Mouse (Mus musculus) heart, postnatal 4 days (tissue): ENCODE results near the gene Fcgrt. TPM values are rescaled to one million over a fixed set of nuclear protein-coding genes. Genes with fewer than 3 reads are reported as not detected.
A peak's percentile ranks its signal among the peaks of the same experiment; 100 is the strongest.
"Not testable (repeated sequence)": the region's sequence is repeated elsewhere in the genome, so short reads cannot be mapped to it uniquely, and the experiment has no call there.

Experiments used
- DNase-seq: peaks from one replicate; pipeline ENCODE4 v3.0.0; 2021
- total RNA-seq, 2 experiments: library from RNA; stranded (reverse); gene quantifications; 2 replicates each; pipeline ENCODE4 v1.2.3; 2021

Gene Fcgrt
- total RNA-seq, 2 experiments from 2014 or later, result 35.3 to 41.1 TPM

GRCm38 (mm10) chr7:45129776-45130512 is 26.3 kb upstream of the Fcgrt start:
- DNase-seq, result no peak

- peak; percentile 61 for DNase-seq
Observed at GRCm38 (mm10) chr7:45129318-45129717, 25.7 kb upstream of the Fcgrt start.

- DNase-seq, result peak; percentile 98
Observed at GRCm38 (mm10) chr7:45128624-45129246, 25.1 kb upstream of the Fcgrt start, which contains the start of gene Rpl13a. Gene Rpl13a, minus strand, starts transcription at chr7:45128761.

- DNase-seq, result no peak
Observed at GRCm38 (mm10) chr7:45127700-45128224, 24.1 kb upstream of the Fcgrt start.

- no peak for DNase-seq
Observed at GRCm38 (mm10) chr7:45126844-45127699, 23.4 kb upstream of the Fcgrt start.

- no peak for DNase-seq
Observed at GRCm38 (mm10) chr7:45126147-45126843, 22.6 kb upstream of the Fcgrt start.

GRCm38 (mm10) chr7:45125649-45126048 is 22.0 kb upstream of the Fcgrt start:
- not testable (repeated sequence) for DNase-seq

GRCm38 (mm10) chr7:45125144-45125600 is 21.5 kb upstream of the Fcgrt start:
- no peak for DNase-seq

GRCm38 (mm10) chr7:45124224-45125143 is 20.8 kb upstream of the Fcgrt start, which contains the start of gene Rps11:
Gene Rps11, minus strand, starts transcription at chr7:45124439.
- DNase-seq, result peak; percentile 99

- DNase-seq, result peak; percentile 51
Observed at GRCm38 (mm10) chr7:45123186-45123570, 19.5 kb upstream of the Fcgrt start.

GRCm38 (mm10) chr7:45122561-45123185 is 19.0 kb upstream of the Fcgrt start:
- no peak for DNase-seq

- no peak for DNase-seq
Observed at GRCm38 (mm10) chr7:45121966-45122365, 18.3 kb upstream of the Fcgrt start.

GRCm38 (mm10) chr7:45121404-45121803 is 17.8 kb upstream of the Fcgrt start:
- peak; percentile 65 for DNase-seq

GRCm38 (mm10) chr7:45119780-45120709 is 16.4 kb upstream of the Fcgrt start:
- no peak for DNase-seq

- no peak for DNase-seq
Observed at GRCm38 (mm10) chr7:45118336-45118735, 14.7 kb upstream of the Fcgrt start.

GRCm38 (mm10) chr7:45117566-45117965 is 13.9 kb upstream of the Fcgrt start:
- no peak for DNase-seq

- DNase-seq, result no peak
Observed at GRCm38 (mm10) chr7:45113476-45113875, 9.8 kb upstream of the Fcgrt start.

GRCm38 (mm10) chr7:45112529-45112928 is 8.9 kb upstream of the Fcgrt start:
- no peak for DNase-seq

- DNase-seq, result no peak
Observed at GRCm38 (mm10) chr7:45111940-45112339, 8.3 kb upstream of the Fcgrt start.
